Mouse (Mus musculus) olfactory bulb, adult 2 months (tissue): Measurements from ENCODE around the gene Tulp2. TPM values are rescaled to one million over a fixed set of nuclear protein-coding genes. Genes with fewer than 3 reads are reported as not detected.
A peak's percentile ranks its signal among the peaks of the same experiment; 100 is the strongest.

Experiments
- H3K27ac ChIP-seq: fragments of 200-500 bp; 2 replicates; pipeline ENCODE4 v1.5.1; 2012; ENCODE audit warnings: low read depth, low read length; ENCODE audit not compliant: insufficient read depth
- H3K4me1 ChIP-seq: fragments of 200-500 bp; 2 replicates; pipeline ENCODE4 v1.6.1; 2012; ENCODE audit warnings: low read length; ENCODE audit not compliant: control insufficient read depth, insufficient read depth
- H3K4me3 ChIP-seq: fragments of 200-500 bp; 2 replicates; pipeline ENCODE4 v1.5.1; 2012; ENCODE audit warnings: mild to moderate bottlenecking, low read depth, low read length, moderate library complexity; ENCODE audit not compliant: insufficient read depth
- CTCF ChIP-seq: fragments of 200-500 bp; IDR thresholded peaks from 2 replicates; pipeline ENCODE4 v1.5.1; 2012; ENCODE audit warnings: low read depth, mild to moderate bottlenecking, low read length, moderate library complexity; ENCODE audit not compliant: insufficient read depth
- POLR2A ChIP-seq: fragments of 200-500 bp; IDR thresholded peaks from 2 replicates; pipeline ENCODE4 v1.6.1; 2012; ENCODE audit warnings: mild to moderate bottlenecking, low read depth, low read length, moderate library complexity; ENCODE audit not compliant: insufficient read depth
- WGBS: fragments of 180-500 bp; shearing (Covaris S2); methylation state at CpG from one replicate; pipeline ENCODE4 v1.1.7; 2018; 5-methylcytosine and 5-hydroxymethylcytosine counted together
- polyA plus RNA-seq: library from polyadenylated mRNA; stranded (reverse); fragments of >200 nt; gene quantifications from 2 replicates; pipeline ENCODE4 v1.2.4, GENCODE M21; 2012; ENCODE audit warnings: low replicate concordance; ENCODE audit not compliant: missing spikeins, insufficient read depth, insufficient read length

Tulp2 gene
- polyA plus RNA-seq, result not detected in 2 replicates

GRCm38 (mm10) chr7:45481374-45481927 is at the start of gene Tulp2:
TSS of gene Tulp2 (plus strand) at chr7:45481877.
- Histone ChIP-seq H3K4me1 (no peaks in the 10 kb centered on the region), H3K27ac (no peak within 1 kb of the TSS), H3K4me3 (no peak within 1 kb of the TSS)
- TF ChIP-seq POLR2A (no peak), CTCF (no peak)
- 51% methylated on average over 15 of the region's 15 CpGs for WGBS

GRCm38 (mm10) chr7:45433835-45434202 is 47.9 kb upstream of the Tulp2 start:
- WGBS, result 3% methylated on average over 7 of the region's 7 CpGs

GRCm38 (mm10) chr7:45434203-45435015 is 47.3 kb upstream of the Tulp2 start, which contains the start of gene Gys1:
TSS of gene Gys1 (plus strand) at chr7:45434844.
- under 1% methylated on average over 45 of the region's 45 CpGs for WGBS
- peak; percentile 82 for TF ChIP-seq CTCF
- TF ChIP-seq POLR2A, result 0 out of 2 replicates have a peak, but pooled peaks have one; percentile 49
- Histone ChIP-seq H3K27ac (peak within 1 kb of the TSS; percentile 48), H3K4me1 (peaks cover 25% of the 10 kb centered on the region), H3K4me3 (peak within 1 kb of the TSS; percentile 68)

More at GRCm38 (mm10) chr7:45433835-45434202, 47.9 kb upstream of the Tulp2 start:
- TF ChIP-seq CTCF (no peak), POLR2A (no peak)
- Histone ChIP-seq H3K4me1 (peaks cover 25% of the 10 kb centered on the region), H3K27ac (no peak overlapping the region), H3K4me3 (peak overlapping the region; percentile 68)

GRCm38 (mm10) chr7:45435038-45435437 is 46.6 kb upstream of the Tulp2 start:
- no peak for TF ChIP-seq POLR2A
- TF ChIP-seq CTCF, result no peak
- Histone ChIP-seq H3K27ac (peak overlapping the region; percentile 5; the same call in 1 of the 2 replicates), H3K4me3 (peak overlapping the region; percentile 56), H3K4me1 (peaks cover 25% of the 10 kb centered on the region)
- 1% methylated on average over 16 of the region's 16 CpGs for WGBS

GRCm38 (mm10) chr7:45436444-45436843 is 45.2 kb upstream of the Tulp2 start:
- TF ChIP-seq CTCF (no peak), POLR2A (no peak)
- WGBS, result 92% methylated on average over 5 of the region's 5 CpGs
- Histone ChIP-seq H3K4me1 (peaks cover 25% of the 10 kb centered on the region), H3K4me3 (no peak overlapping the region), H3K27ac (no peak overlapping the region)

GRCm38 (mm10) chr7:45437046-45437445 is 44.6 kb upstream of the Tulp2 start:
- TF ChIP-seq POLR2A (no peak), CTCF (no peak)
- H3K27ac ChIP-seq, result no peak overlapping the region
- H3K4me3 ChIP-seq, result no peak overlapping the region
- peaks cover 25% of the 10 kb centered on the region for H3K4me1 ChIP-seq
- 60% methylated on average over 6 of the region's 6 CpGs for WGBS

- H3K27ac ChIP-seq, result no peak within 1 kb of the TSS
- no peak within 1 kb of the TSS for H3K4me3 ChIP-seq
- 40% methylated on average over 19 of the region's 19 CpGs for WGBS
- TF ChIP-seq CTCF (no peak), POLR2A (no peak)
- H3K4me1 ChIP-seq, result peaks cover 24% of the 10 kb centered on the region
Observed at GRCm38 (mm10) chr7:45437521-45438276, 44.0 kb upstream of the Tulp2 start, which contains the start of gene Ruvbl2. TSS of gene Ruvbl2 (minus strand) at chr7:45438096.

- Histone ChIP-seq H3K27ac (no peak overlapping the region), H3K4me3 (no peak overlapping the region), H3K4me1 (0 out of 2 replicates have a peak, but pooled peaks cover 2% of the 10 kb centered on the region)
- no peak for TF ChIP-seq CTCF
- TF ChIP-seq POLR2A, result no peak
- 92% methylated on average over 22 of the region's 22 CpGs for WGBS
Observed at GRCm38 (mm10) chr7:45443526-45444420, 37.9 kb upstream of the Tulp2 start.
